Mouse (Mus musculus) erythroid progenitor cell, adult 5-6 weeks (primary cell): ENCODE data around the gene Zfp523. TPM values are rescaled to one million over a fixed set of nuclear protein-coding genes. Genes with fewer than 3 reads are reported as not detected.

Experiments
- ATAC-seq: replicated peaks from 2 replicates; pipeline ENCODE4 v1.8.0; 2016; ENCODE audit warnings: moderate number of reproducible peaks, mild to moderate bottlenecking, moderate TSS enrichment, inconsistent platforms; ENCODE audit not compliant: poor library complexity, low FRiP score, severe bottlenecking
- total RNA-seq, 2 experiments: library from RNA; stranded (forward) in 1 of 2; stranded (reverse) in 1 of 2; fragments of 150-400 nt in 1 of 2; fragments of 186-747, 209-891 nt in 1 of 2; gene quantifications; 2 replicates each; pipeline versions ENCODE4 v1.2.3 to v1.2.4; 2015 to 2017; ENCODE audit warnings: low replicate concordance in 2 of 2

The Zfp523 gene
- total RNA-seq, 2 experiments from 2014 or later: 7.9 TPM; not detected in 1

- ATAC-seq: no peak
Measured at GRCm38 (mm10) chr17:28153095-28153494, 23.8 kb upstream of the Zfp523 start.

DNA sequence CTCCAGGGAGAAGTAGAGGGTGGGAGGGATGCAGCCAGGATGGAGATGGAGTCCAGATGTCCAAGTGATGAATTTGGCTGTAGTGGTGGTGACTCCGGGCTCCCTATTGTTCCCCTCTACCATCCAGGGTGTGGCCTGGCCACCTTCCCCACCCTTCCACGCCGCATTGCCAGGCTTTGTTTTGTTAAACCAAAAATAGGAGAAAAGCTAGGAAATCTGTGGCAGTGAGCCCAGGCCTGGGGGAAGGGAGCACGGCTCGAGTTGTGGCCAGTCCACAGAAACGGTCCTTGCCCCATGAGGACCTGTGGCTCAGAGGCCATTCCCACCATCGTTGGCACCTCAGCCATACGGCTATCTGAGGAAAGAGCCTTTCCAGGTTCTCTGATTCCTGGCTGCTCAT lies 22.0 kb upstream of the Zfp523 start:
- ATAC-seq: no peak

- no peak for ATAC-seq
Measured at GRCm38 (mm10) chr17:28160361-28160760, 16.6 kb upstream of the Zfp523 start.

DNA sequence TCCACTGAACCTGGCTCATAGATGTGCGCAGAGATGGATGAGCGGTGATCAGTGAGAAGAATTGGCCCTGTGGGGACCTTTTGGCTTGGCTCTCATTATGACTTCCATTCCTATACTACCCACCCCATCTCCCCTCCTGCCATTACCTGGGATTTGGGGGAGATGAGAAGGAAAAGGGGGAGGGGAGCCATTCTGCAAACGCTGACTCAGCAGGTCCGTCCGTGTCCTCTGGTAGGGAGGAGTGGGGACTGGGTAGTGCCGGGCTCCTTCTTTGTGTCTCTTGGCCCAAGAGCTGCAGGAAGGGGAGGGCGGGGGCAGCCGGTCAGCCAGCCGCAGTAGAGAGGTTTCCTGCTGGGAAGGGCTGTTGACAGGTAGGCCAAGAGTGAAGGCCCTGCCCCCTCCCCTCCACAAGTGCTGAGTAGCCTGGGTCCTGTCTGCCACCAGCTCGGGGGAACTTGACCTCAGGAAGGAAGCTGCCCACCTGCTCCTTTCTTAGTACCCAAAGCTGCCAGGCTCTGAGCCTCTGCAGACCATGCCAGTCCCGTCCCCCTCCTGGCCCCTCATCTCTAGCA lies 15.5 kb upstream of the Zfp523 start:
- no peak for ATAC-seq

DNA sequence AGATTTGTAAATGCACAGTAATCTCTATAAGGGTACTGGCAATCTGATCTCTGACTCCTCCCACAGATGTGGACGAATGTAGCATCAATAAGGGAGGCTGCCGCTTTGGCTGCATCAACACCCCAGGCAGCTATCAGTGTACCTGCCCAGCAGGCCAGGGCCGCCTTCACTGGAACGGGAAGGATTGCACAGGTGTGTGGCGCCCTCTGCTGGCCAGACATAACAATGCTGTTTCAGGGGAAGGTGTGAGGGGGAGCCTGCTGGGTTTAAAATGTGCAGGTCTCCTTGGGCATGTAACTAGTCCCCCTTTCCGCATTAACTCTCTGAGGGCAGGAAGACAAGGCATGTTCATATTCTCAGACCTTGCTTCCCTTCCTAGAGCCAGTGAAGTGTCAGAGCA lies 13.3 kb upstream of the Zfp523 start:
- 0 out of 2 replicates have a peak, but pooled peaks have one; percentile 55 for ATAC-seq

DNA sequence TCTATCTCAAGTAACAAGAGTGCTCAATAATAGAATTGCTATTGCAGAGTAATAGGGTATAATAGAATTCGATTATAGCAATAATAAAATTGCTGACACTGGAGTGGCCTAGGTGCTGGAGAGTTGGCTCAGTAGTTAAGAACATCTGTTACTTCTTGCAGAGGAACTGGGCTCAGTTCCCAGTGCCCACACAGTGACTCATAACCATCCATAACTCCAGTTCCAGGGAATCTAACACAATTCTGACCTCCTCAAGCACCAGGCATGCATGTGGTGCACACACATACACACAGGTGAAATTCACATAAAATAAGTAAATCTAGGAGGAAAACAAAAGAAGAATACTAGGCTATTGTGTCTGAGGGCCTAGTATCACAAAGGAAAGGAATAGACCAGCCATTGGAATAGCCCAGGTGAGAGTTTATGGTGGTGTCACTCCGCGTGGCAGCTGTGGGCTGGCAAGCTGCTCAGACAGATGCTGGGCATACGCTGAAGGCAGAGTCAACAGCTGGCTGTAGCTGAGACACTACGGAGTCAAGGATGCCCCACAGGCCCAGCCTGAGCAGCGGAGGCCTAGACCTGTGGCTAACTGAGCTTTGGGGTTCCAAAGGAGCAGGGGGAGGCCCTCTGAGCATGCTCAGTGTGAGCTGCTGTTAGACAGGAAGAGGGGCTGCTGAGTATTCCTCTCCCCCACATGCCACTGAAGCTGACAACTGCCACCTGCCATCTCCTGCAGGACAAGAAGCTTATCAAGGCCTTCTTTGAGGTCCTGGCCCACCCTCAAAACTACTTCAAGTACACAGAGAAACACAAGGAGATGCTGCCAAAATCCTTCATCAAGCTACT lies 6.2 kb upstream of the Zfp523 start:
- no peak for ATAC-seq

GRCm38 (mm10) chr17:28172690-28173089 lies 4.2 kb upstream of the Zfp523 start:
- ATAC-seq: no peak

- ATAC-seq: no peak
Measured at GRCm38 (mm10) chr17:28177540-28178046, 664 bp downstream of the Zfp523 start.

GRCm38 (mm10) chr17:28180331-28180730 lies 3.4 kb downstream of the Zfp523 start:
- ATAC-seq: no peak

DNA sequence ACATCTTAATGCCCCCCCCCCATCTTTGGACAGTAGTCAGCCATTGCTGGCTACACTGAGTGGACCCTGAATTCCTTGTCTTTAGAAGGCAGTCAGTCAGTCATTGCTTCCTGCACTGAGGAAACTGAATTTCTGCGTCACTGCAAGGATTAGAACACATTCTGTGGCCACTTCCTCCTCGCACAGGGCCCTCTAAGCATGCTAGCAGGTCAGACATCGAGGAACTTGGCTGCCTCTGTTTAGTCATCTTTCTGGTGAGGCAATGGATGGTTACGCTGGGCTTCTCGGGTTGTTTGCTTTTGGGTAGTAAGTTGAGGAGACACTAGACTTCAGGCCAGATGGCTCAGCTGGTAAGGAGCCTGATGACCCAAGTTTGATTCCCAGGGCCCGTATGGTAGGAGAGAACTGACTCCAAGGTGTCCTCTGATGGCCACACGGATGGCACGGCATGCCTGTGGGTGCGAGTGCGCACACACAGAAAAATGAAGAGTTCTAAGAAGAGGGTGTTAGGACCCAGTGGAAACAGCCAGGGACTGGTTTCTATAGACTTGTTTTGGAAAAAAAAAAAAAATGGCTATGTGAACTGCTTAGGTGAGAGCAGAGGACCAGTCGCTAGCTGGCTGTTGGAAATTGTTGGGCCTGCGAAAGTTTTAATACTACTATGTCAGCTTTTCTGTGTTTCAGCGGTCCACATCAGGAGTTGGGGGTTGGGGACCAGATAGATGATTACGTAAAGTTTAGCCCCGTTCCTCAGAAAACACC lies 4.0 kb downstream of the Zfp523 start:
- ATAC-seq: no peak

DNA sequence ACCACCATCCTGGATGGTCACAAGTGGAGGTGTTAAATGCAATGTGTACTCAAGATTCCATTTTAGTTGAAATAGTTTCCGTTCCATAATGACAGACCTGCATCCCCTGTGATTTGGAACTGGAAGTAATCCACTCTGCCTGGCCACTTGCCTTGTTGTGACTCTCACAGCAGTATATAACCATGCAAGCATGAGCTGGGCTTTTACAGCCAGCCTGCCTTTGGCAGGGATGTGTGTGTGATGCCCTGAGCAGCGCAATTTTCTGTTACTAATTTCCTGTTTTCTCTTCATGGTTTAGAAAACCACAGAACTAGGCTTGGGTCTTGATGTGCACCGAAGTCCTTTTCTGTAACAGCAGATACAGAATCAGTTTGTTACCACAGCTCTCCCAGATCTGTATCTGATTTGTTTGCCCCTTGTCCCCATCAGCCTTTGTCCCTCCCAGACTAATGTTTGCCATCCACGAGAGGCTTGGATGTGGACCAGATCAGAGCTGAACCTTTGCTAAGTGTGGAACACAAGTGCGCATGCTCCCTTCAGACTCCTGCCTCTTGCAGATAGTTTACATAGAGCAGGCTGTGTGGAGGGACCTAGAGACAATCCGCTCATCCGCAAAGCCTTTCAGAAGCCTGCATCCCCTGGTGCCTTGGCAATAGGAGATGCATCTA lies 8.2 kb downstream of the Zfp523 start:
- ATAC-seq: no peak

GRCm38 (mm10) chr17:28188313-28188712 lies 11.4 kb downstream of the Zfp523 start:
- ATAC-seq: no peak

- no peak for ATAC-seq
Measured at GRCm38 (mm10) chr17:28192754-28193153, 15.8 kb downstream of the Zfp523 start.

DNA sequence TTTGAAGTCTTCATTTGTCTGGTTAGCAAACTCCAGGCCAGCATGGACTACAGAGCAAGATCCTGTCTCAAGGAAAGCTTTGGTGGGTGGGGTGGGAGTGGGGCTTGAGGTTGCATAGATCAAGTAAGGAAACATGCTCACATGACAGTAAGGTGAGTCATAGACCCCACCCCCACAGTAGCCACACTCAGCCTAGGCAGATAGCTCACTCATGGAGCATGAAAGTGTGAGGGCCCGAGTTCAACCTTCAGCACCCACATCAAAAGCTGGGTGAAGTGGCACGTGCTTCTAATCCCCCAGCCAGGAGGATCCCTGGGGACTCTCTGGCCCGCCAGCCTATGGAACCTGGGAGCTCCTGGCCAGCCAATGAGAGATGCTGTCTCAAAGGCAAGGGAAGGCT lies 16.6 kb downstream of the Zfp523 start:
- ATAC-seq: no peak

- no peak for ATAC-seq
Measured at GRCm38 (mm10) chr17:28195033-28195432, 18.1 kb downstream of the Zfp523 start.

DNA sequence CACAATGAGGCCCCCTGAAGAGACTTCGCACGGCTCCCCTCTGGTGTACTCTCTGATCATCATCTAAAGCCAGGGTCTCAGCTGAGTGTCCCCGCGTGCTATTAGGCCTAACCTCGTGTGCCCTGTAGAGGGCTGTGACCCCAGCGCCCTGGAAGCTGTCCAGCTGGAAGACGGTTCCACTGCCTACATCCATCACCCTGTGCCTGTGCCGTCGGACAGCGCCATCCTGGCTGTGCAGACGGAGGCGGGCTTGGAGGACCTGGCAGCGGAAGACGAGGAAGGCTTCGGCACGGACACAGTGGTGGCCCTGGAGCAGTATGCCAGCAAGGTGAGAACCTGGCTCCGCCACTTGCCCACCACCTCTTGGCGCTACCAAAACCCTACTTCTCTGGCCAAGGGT lies 20.7 kb downstream of the Zfp523 start:
- ATAC-seq: no peak

DNA sequence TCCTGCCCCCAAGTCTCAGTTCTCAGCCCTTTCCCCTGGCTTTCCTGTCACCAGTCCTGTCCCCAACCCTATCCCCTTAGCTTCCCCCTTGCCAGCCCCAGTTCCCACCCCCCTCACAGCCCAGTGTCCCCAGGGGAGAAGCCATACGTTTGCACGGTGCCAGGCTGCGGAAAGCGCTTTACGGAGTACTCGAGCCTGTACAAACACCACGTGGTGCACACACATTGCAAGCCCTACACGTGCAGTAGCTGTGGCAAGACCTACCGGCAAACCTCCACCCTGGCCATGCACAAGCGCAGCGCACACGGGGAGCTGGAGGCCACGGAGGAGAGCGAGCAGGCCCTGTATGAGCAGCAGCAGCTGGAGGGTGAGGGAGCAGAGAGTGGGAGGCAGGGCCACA lies 25.1 kb downstream of the Zfp523 start:
- ATAC-seq: no peak

DNA sequence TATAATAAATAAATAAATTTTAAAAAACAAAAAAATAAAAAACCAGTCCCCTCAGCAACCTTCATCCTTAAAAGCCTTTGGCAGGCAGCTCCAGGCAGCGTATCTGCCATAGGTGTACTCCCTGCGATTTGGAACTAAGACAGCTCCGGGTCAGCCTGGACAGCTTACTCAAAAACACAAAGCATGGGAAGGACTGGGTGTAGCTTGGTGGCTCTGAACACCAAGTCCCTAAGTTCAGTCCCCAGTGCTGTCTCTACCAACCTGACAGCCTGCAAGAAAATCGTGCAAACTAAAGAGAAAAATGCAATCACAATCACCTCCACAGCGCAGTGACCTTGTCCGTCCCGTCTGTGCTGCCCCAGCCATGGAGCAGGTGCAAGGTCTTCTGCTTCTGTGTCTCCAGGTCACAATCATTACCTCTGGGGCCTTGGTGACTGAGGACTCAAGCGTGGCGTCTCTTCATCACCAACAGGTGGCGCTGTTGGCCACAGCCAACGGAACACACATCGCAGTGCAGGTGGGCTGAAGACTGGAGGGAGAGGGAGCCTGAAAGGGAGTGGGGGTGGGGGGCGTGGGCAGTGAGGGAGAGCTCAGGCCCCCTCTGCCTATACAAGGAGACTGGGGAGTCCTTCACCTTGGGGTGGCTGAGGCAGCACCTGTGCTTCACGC lies 27.3 kb downstream of the Zfp523 start:
- peak; percentile 58; the same call in 1 of the 2 replicates for ATAC-seq

DNA sequence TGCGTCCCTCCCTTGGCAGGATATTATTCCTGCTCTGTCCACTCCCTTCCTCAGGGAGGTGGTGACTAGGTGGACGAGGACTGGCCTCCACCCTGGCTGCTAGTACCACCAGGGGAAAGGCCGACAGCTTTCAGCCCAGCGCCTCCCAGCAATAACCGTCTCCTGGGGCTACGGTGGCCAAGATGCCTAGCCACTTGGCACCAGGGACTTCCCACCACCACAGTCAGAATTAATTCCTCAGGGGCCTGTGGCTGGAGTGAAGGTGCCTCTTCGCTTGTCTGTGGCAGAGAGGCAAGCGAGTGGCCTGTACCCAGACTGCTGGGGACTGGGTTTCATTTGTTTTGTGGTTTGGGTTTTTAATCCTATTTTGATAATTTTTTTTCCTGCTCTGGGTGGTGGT lies 28.5 kb downstream of the Zfp523 start:
- no peak for ATAC-seq

- no peak for ATAC-seq
Measured at GRCm38 (mm10) chr17:28207092-28207491, 30.2 kb downstream of the Zfp523 start.
